Mouse (Mus musculus) left cerebral cortex, postnatal 36 days (tissue): ENCODE data around the gene Ltbr. TPM values are rescaled to one million over a fixed set of nuclear protein-coding genes. Genes with fewer than 3 reads are reported as not detected.

ENCODE experiments used
- total RNA-seq, 2 experiments: library from RNA; stranded (reverse); gene quantifications; 2 replicates each; pipeline ENCODE4 v1.2.3; 2021

Ltbr gene
- total RNA-seq, 2 experiments from 2014 or later: 7.4 to 8.4 TPM

Other genes starting within 250 kb of the Ltbr start
- gene Lpar5, start 246.0 kb downstream of the Ltbr start, total RNA-seq: under 1 TPM; 0.48 to 0.84 TPM
- gene Chd4, start 217.9 kb downstream of the Ltbr start, total RNA-seq: 100 to 1,000 TPM; 153 to 166 TPM
- gene Nop2, start 182.0 kb downstream of the Ltbr start, total RNA-seq: 10 to 100 TPM; 26.4 to 26.6 TPM
- gene Iffo1, start 168.6 kb downstream of the Ltbr start, total RNA-seq: 10 to 100 TPM; 63.0 to 67.2 TPM
- gene Gapdh, start 147.4 kb downstream of the Ltbr start, total RNA-seq: 1,000 to 10,000 TPM; 2,336 to 2,609 TPM
- 10 to 100 TPM; 24.2 to 30.2 TPM for gene Ncapd2, start 122.2 kb downstream of the Ltbr start, total RNA-seq
- 10 to 100 TPM; 63.3 to 66.1 TPM for gene Mrpl51, start 122.1 kb downstream of the Ltbr start, total RNA-seq
- gene Vamp1, start 98.3 kb downstream of the Ltbr start, total RNA-seq: 100 to 1,000 TPM; 101 to 114 TPM
- gene Tapbpl, start 82.0 kb downstream of the Ltbr start, total RNA-seq: 1 to 10 TPM; 3.7 to 4.9 TPM
- not detected for gene Cd27, start 76.9 kb downstream of the Ltbr start, total RNA-seq
- gene Tuba3a, start 27.8 kb downstream of the Ltbr start, total RNA-seq: not detected
- 1 to 10 TPM; 2.4 to 2.9 TPM for gene Scnn1a, start 6.8 kb upstream of the Ltbr start, total RNA-seq
- gene Tnfrsf1a, start 35.5 kb upstream of the Ltbr start, total RNA-seq: 10 to 100 TPM; 11.1 to 11.8 TPM
- under 1 TPM; 0.11 to 0.30 TPM for gene Plekhg6, start 66.9 kb upstream of the Ltbr start, total RNA-seq
- gene Cd9, start 180.9 kb upstream of the Ltbr start, total RNA-seq: 10 to 100 TPM; 42.0 to 54.3 TPM
- gene Vwf, start 232.9 kb upstream of the Ltbr start, total RNA-seq: 10 to 100 TPM; 15.4 to 18.6 TPM